Mouse (Mus musculus) forebrain, embryonic 14.5 days (tissue): Measurements from ENCODE around the gene Mtus2. TPM values are rescaled to one million over a fixed set of nuclear protein-coding genes. Genes with fewer than 3 reads are reported as not detected.
A peak's percentile ranks its signal among the peaks of the same experiment; 100 is the strongest.

Source experiments
- ATAC-seq: fragments of 200-750 bp; cut with Nextera tagmentation; 2 replicates; pipeline ENCODE4 v1.8.0; 2017; ENCODE audit warnings: mild to moderate bottlenecking, moderate library complexity
- DNase-seq: peaks from one replicate; pipeline ENCODE4 v3.0.0-alpha.2; 2015; ENCODE audit warnings: low spot score
- H3K27ac ChIP-seq: fragments of 300-500 bp; sonication (generic); 2 replicates; pipeline ENCODE4 v1.5.1; 2014; ENCODE audit warnings: low read depth, mild to moderate bottlenecking, control low read depth, low read length, moderate library complexity
- H3K27me3 ChIP-seq: fragments of 300-500 bp; sonication (generic); replicated peaks from 2 replicates; pipeline ENCODE4 v1.6.1; 2014; ENCODE audit warnings: low read length, control low read depth, mixed read lengths; ENCODE audit not compliant: control insufficient read depth, insufficient read depth
- H3K36me3 ChIP-seq: fragments of 300-500 bp; sonication (generic); 2 replicates; pipeline ENCODE4 v1.6.1; 2014; ENCODE audit warnings: low read length, control low read depth; ENCODE audit not compliant: control insufficient read depth, insufficient read depth
- H3K4me1 ChIP-seq: fragments of 300-500 bp; sonication (generic); 2 replicates; pipeline ENCODE4 v1.6.1; 2014; ENCODE audit warnings: antibody characterized with exemption, low read length, control low read depth; ENCODE audit not compliant: control insufficient read depth, insufficient read depth
- H3K4me2 ChIP-seq: fragments of 300-500 bp; sonication (generic); 2 replicates; pipeline ENCODE4 v1.6.1; 2014; ENCODE audit warnings: mild to moderate bottlenecking, control low read depth, low read length
- H3K4me3 ChIP-seq: fragments of 300-500 bp; sonication (generic); 2 replicates; pipeline ENCODE4 v1.5.1; 2014; ENCODE audit warnings: low read depth, low read length, control low read depth
- H3K9ac ChIP-seq: fragments of 300-500 bp; sonication (generic); 2 replicates; pipeline ENCODE4 v1.6.1; 2014; ENCODE audit warnings: mild to moderate bottlenecking, low read length, control low read depth, moderate library complexity
- H3K9me3 ChIP-seq: fragments of 300-500 bp; sonication (generic); replicated peaks from 2 replicates; pipeline ENCODE4 v1.6.1; 2016; ENCODE audit warnings: low read length, control low read depth, mixed read lengths; ENCODE audit not compliant: control insufficient read depth
- WGBS: fragments of 180-500 bp; shearing (Covaris S2); extraction: QIAGEN DNeasy Blood & Tissue Kit; methylation state at CpG from one replicate; pipeline ENCODE4 v1.1.7; 2014; 5-methylcytosine and 5-hydroxymethylcytosine counted together
- polyA plus RNA-seq: library from polyadenylated mRNA; unstranded; fragments of >200 nt; fragmentation: Nextera tagmentation; extraction: Ambion mirVana; gene quantifications from 2 replicates; pipeline ENCODE4 v1.2.1, GENCODE M21; 2014

Gene Mtus2
- polyA plus RNA-seq, 1 experiment from 2014 or later = 17.0 TPM

DNA sequence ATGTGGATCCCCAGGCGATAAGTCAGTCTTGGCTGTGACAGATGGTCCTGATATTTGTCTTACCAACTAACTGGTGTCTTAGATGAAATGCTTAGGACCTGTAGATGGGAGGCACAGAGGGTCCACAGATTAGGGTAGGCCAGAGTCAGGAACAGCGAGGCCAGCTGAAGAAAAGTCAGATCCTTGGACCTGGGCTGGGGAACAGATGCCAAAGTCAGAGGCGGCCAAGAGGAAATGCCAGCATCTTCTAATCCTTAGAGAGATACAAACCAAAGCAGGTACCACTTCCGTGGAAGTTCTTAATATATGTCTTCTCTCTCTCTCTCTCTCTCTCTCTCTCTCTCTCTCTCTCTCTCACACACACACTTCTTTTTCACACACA lies 96.5 kb downstream of the Mtus2 start:
- WGBS = 87% methylated on average over 4 of the region's 4 CpGs
- no peak overlapping the region for H3K4me3 ChIP-seq
- no peaks in the 10 kb centered on the region for H3K9me3 ChIP-seq
- no peak for DNase-seq
- H3K27ac ChIP-seq = no peak overlapping the region; the same call in 1 of the 2 replicates
- H3K36me3 ChIP-seq = no peaks in the 10 kb centered on the region
- H3K27me3 ChIP-seq = no peaks in the 10 kb centered on the region
- ATAC-seq = no peak
- no peak overlapping the region for H3K4me2 ChIP-seq
- H3K9ac ChIP-seq = no peak overlapping the region
- no peaks in the 10 kb centered on the region for H3K4me1 ChIP-seq

DNA sequence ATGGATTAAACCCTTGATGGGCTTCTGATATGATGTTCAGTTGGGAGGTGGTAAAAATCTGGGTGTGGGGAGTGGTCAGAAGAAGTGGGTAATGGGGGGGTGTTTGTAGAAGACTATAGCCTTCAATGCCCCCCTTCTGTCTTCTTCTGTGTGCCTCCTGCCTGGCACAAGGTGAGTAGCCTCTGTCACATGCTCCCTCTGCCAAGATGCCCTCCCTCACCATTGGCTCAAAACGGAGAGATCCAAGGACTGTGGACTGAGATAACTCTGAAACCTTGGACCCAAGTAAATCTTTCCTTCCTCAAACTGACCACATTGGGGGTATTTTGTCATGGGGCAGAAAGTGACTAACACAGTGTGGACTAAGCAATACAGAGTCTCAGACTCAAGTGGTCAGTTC lies 99.7 kb downstream of the Mtus2 start:
- Histone ChIP-seq H3K27ac (no peak overlapping the region), H3K27me3 (no peaks in the 10 kb centered on the region), H3K4me1 (no peaks in the 10 kb centered on the region), H3K36me3 (no peaks in the 10 kb centered on the region), H3K9ac (no peak overlapping the region), H3K4me2 (no peak overlapping the region), H3K9me3 (no peaks in the 10 kb centered on the region), H3K4me3 (no peak overlapping the region)
- ATAC-seq = no peak
- WGBS = 87% methylated on average over 1 of the region's 1 CpGs
- DNase-seq = no peak

DNA sequence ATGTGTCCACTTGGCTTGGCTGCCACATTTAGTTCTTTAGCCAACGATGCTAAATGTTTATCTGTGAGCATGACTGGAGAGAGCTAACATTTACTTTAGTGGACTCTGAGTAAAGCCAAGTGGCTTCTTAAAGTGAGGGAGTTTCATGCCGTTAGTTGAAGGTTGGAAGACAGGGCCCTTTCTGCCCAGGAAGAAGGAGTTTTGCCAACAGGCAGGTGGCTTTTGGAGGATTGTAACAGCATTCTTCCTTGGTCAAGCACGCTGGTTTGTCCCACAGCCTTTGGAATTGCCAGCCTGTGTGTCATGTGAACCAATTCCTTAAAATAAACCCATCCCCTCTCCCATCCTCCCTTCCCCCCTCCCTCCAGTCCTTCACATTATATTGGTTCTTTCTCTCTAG lies 100.3 kb downstream of the Mtus2 start:
- Histone ChIP-seq H3K9ac (no peak overlapping the region), H3K4me1 (no peaks in the 10 kb centered on the region), H3K27ac (no peak overlapping the region), H3K27me3 (no peaks in the 10 kb centered on the region), H3K4me3 (no peak overlapping the region), H3K9me3 (no peaks in the 10 kb centered on the region), H3K36me3 (no peaks in the 10 kb centered on the region), H3K4me2 (no peak overlapping the region)
- no peak for ATAC-seq
- 80% methylated on average over 3 of the region's 3 CpGs for WGBS
- no peak for DNase-seq

DNA sequence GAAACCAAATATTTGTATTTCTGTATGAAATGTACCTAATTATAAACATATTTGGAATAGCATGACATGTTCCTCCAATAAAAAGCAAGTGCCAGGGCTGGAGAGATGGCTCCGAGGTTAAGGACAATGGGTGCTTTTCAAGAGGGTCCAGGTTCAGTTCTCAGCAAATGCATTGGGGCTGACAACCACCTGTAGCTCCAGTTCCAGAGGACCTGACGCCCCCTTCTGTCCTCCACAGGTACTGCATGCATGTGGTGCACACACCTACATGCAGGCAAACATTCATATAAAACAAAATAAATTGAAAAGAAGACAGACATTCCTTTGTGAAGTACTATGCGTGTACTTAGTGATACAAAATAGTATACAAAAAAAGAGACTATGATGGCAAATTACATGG lies 102.2 kb downstream of the Mtus2 start:
- H3K4me2 ChIP-seq = no peak overlapping the region
- ATAC-seq (no peak), DNase-seq (no peak)
- no peaks in the 10 kb centered on the region for H3K4me1 ChIP-seq
- H3K36me3 ChIP-seq = no peaks in the 10 kb centered on the region
- no peaks in the 10 kb centered on the region for H3K27me3 ChIP-seq
- H3K4me3 ChIP-seq = no peak overlapping the region
- no peak overlapping the region for H3K27ac ChIP-seq
- H3K9ac ChIP-seq = no peak overlapping the region
- H3K9me3 ChIP-seq = no peaks in the 10 kb centered on the region
- 76% methylated on average over 3 of the region's 3 CpGs for WGBS

DNA sequence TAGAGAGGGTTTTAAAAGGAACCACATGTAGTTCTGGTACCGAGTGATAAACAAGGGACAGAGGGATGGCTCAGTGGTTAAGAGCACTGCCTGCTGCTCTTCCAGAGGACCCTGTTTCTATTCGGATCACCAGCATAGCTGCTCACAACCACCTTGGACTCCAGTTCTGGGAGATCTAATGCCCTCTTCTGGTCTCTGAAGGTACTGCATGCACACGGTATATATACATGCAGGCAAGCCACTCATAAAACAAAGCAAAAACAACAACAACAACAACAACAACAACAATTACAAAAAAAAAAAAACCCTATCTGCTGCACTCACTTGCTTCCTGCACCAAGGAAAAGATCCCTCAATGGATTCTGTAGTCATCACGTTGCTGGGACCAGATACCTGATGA lies 104.7 kb downstream of the Mtus2 start:
- H3K27ac ChIP-seq = no peak overlapping the region
- no peaks in the 10 kb centered on the region for H3K9me3 ChIP-seq
- no peaks in the 10 kb centered on the region for H3K36me3 ChIP-seq
- no peak for ATAC-seq
- no peak for DNase-seq
- 91% methylated on average over 4 of the region's 4 CpGs for WGBS
- no peaks in the 10 kb centered on the region for H3K4me1 ChIP-seq
- H3K27me3 ChIP-seq = no peaks in the 10 kb centered on the region
- no peak overlapping the region for H3K4me2 ChIP-seq
- H3K9ac ChIP-seq = no peak overlapping the region
- no peak overlapping the region for H3K4me3 ChIP-seq

DNA sequence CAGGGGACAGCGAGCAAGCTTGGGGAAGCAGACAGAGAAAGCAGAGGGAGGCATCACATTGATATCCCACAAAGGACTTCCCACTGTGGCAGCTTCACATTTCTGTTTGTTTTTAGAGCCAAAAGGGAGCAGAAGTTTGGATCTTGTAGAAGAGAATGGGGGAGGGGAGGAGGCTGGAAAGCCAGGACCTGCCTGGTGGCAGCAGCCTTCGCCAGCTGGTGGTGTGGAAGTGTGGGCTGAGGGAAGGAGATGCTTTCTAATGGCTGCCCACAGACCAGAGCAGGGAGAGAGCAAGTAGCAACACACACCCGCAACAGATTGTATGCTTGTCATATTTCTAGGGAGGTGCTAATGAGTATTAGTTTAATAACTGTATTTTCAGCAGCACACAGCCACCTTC lies 106.6 kb downstream of the Mtus2 start:
- Histone ChIP-seq H3K4me3 (no peak overlapping the region), H3K4me2 (no peak overlapping the region), H3K27ac (no peak overlapping the region), H3K9ac (no peak overlapping the region), H3K36me3 (no peaks in the 10 kb centered on the region), H3K27me3 (no peaks in the 10 kb centered on the region), H3K4me1 (no peaks in the 10 kb centered on the region), H3K9me3 (no peaks in the 10 kb centered on the region)
- 91% methylated on average over 3 of the region's 3 CpGs for WGBS
- ATAC-seq = no peak
- DNase-seq = no peak

DNA sequence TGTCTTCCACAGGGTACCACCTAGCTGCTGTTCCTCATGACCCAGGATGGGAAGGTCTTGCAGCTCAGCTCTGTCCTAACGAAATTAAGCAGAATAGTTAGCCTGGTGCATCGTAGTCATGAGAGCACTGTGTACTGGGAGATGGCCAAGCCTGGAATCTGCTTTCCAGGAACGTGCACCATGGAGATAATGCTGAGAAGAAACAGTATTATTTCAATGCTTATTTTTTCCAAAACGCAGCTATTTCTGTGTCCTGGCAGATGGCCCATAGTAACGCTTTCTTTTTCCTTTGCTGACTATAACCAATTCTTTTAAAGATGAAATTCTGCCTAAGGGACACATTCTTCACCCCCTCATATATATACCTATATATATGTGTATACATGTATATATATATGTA lies 108.1 kb downstream of the Mtus2 start:
- H3K27ac ChIP-seq = no peak overlapping the region

DNA sequence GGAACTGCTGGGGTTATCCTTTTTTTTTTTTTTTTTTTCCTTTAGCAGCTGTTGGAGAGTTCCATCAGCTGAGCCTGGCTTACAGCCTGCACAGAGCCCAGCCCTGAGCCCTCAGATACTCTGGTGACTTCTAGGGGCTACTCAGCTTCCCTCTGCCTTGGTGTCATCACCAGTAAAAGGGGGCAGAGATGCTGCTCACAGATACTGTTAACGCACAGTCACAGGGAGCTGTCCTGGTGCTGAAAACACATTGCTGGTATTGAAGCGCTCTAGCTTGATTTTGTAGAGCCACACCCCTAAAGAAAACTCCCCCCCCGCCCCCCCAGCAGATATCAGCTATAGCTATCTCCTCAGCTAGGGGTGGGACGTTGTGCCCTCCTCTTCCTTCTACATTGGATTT lies 112.8 kb downstream of the Mtus2 start:
- ATAC-seq = no peak
- H3K9ac ChIP-seq = no peak overlapping the region
- WGBS = 20% methylated on average over 4 of the region's 4 CpGs
- H3K27me3 ChIP-seq = no peaks in the 10 kb centered on the region
- H3K4me2 ChIP-seq = no peak overlapping the region
- DNase-seq = peak; percentile 22
- H3K4me3 ChIP-seq = no peak overlapping the region
- no peaks in the 10 kb centered on the region for H3K9me3 ChIP-seq
- no peaks in the 10 kb centered on the region for H3K4me1 ChIP-seq
- H3K36me3 ChIP-seq = no peaks in the 10 kb centered on the region
- H3K27ac ChIP-seq = no peak overlapping the region

More for the DNA sequence above, 108.1 kb downstream of the Mtus2 start:
- no peak for ATAC-seq
- Histone ChIP-seq H3K4me2 (no peak overlapping the region), H3K36me3 (no peaks in the 10 kb centered on the region), H3K4me3 (no peak overlapping the region), H3K9me3 (no peaks in the 10 kb centered on the region), H3K4me1 (no peaks in the 10 kb centered on the region), H3K9ac (no peak overlapping the region), H3K27me3 (no peaks in the 10 kb centered on the region)
- no peak for DNase-seq
- 81% methylated on average over 5 of the region's 5 CpGs for WGBS

DNA sequence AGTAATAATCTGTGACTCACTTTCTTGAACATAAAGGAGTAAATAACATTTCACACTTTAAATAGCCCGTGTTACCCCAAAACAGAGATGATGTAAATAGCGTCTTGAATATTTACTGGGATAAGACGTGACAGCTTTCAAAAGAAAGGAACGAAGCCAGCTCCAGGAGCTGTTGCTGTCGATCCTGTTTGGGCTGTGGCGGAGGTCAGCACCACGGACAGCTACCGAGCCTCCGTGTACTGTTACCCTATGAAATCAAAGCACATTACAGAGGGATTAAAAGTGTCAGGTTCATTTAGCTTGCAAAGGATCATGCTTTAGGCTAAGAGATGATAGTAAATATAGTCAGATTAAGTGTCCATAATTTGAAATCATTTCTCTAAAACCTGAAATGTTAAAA lies 114.7 kb downstream of the Mtus2 start:
- peak; percentile 30 for DNase-seq
- Histone ChIP-seq H3K36me3 (no peaks in the 10 kb centered on the region), H3K4me1 (no peaks in the 10 kb centered on the region), H3K27me3 (no peaks in the 10 kb centered on the region), H3K4me3 (no peak overlapping the region), H3K9ac (no peak overlapping the region), H3K27ac (no peak overlapping the region), H3K4me2 (no peak overlapping the region), H3K9me3 (no peaks in the 10 kb centered on the region)
- no peak for ATAC-seq
- 9% methylated on average over 9 of the region's 9 CpGs for WGBS

DNA sequence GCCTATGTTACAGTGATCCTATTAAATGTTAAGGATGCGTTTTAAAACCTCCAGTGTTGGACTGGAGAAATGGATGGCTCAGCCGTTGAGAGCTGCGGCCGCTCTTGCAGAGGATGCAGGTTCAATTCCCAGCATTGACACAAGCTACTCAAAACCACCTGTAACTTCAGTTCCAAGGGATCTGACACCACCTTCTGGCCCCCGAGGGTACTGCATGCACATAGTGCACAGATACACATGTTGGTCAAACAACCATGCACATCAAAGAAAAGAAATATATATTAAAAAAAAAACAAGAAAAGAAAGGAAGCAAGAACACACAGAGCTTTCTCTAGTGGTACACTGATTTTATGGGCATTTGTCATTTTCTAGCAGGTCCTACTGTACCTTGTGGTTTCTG lies 116.3 kb downstream of the Mtus2 start:
- no peak overlapping the region for H3K4me2 ChIP-seq
- H3K27ac ChIP-seq = no peak overlapping the region
- no peaks in the 10 kb centered on the region for H3K27me3 ChIP-seq
- ATAC-seq (no peak), DNase-seq (no peak)
- WGBS = 92% methylated on average over 5 of the region's 5 CpGs
- no peak overlapping the region for H3K9ac ChIP-seq
- no peaks in the 10 kb centered on the region for H3K36me3 ChIP-seq
- no peaks in the 10 kb centered on the region for H3K4me1 ChIP-seq
- no peak overlapping the region for H3K4me3 ChIP-seq
- H3K9me3 ChIP-seq = no peaks in the 10 kb centered on the region
